Mouse (Mus musculus): ENCODE results near the gene Kntc1. TPM values are rescaled to one million over a fixed set of nuclear protein-coding genes. Genes with fewer than 3 reads are reported as not detected.

The Kntc1 gene
- polyA plus RNA-seq, 1 experiment from 2014 or later, result 19.9 TPM

DNA sequence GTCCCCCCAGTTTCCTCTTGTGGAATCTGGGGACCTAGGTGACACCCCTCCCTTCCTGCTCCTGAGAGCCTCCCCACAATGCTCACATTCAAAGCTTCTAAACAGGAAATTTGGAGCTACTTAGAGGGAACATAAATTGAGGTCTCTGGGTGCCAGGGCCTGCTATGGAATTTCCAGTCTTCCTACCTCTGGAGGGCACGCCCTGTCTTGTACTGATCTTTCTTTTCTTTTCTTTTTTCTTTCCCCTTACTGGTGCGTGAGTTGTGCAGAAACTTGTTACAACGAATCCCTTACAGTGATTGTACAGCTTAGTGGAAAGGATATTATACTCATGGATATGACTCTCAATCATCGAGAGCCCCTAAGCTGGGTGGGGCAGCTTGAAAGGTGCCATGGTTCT lies 120.1 kb downstream of the Kntc1 start:
- WGBS (ENCODE audit: insufficient replicate concordance), result 62% methylated on average over 4 of the region's 4 CpGs
- Histone ChIP-seq H3K9me3 (replicated peaks) (no peaks in the 10 kb centered on the region), H3K27me3 (peaks cover 4% of the 10 kb centered on the region; the same call in 1 of the 2 replicates), H3K4me1 (replicated peaks) (no peaks in the 10 kb centered on the region), H3K36me3 (replicated peaks) (no peaks in the 10 kb centered on the region), H3K27ac (replicated peaks) (no peak overlapping the region), H3K4me3 (replicated peaks) (no peak overlapping the region), H3K4me2 (no peak overlapping the region), H3K9ac (no peak overlapping the region)
- no peak for ATAC-seq (ENCODE audit: insufficient read depth)

Other genes with a start within 250 kb of the Kntc1 start
- not detected in 2 replicates for gene B3gnt4, start 239.3 kb upstream of the Kntc1 start, polyA plus RNA-seq (2015; fragmentation: Nextera tagmentation; extraction: Ambion mirVana)
- gene Diablo, start 225.5 kb upstream of the Kntc1 start, polyA plus RNA-seq (2015; fragmentation: Nextera tagmentation; extraction: Ambion mirVana), result 51.6 and 54.9 TPM in 2 replicates
- 0.09 TPM in 1 of 2 replicates, not detected in the other for gene Gm49027, start 224.2 kb upstream of the Kntc1 start, polyA plus RNA-seq (2015; fragmentation: Nextera tagmentation; extraction: Ambion mirVana)
- 18.1 and 18.7 TPM in 2 replicates for gene Vps33a, start 176.7 kb upstream of the Kntc1 start, polyA plus RNA-seq (2015; fragmentation: Nextera tagmentation; extraction: Ambion mirVana)
- 10.8 and 11.9 TPM in 2 replicates for gene Clip1, start 65.1 kb upstream of the Kntc1 start, polyA plus RNA-seq (2015; fragmentation: Nextera tagmentation; extraction: Ambion mirVana)
- 25.6 and 28.6 TPM in 2 replicates for gene Zcchc8, start 28.6 kb upstream of the Kntc1 start, polyA plus RNA-seq (2015; fragmentation: Nextera tagmentation; extraction: Ambion mirVana)
- gene Rsrc2, start 302 bp upstream of the Kntc1 start, polyA plus RNA-seq (2015; fragmentation: Nextera tagmentation; extraction: Ambion mirVana), result 30.1 and 34.2 TPM in 2 replicates
- gene Hcar2, start 115.8 kb downstream of the Kntc1 start, polyA plus RNA-seq (2015; fragmentation: Nextera tagmentation; extraction: Ambion mirVana), result 0.18 and 0.32 TPM in 2 replicates
- 0.10 and 0.13 TPM in 2 replicates for gene Hcar1, start 130.3 kb downstream of the Kntc1 start, polyA plus RNA-seq (2015; fragmentation: Nextera tagmentation; extraction: Ambion mirVana)
- 30.9 and 42.8 TPM in 2 replicates for gene Denr, start 157.5 kb downstream of the Kntc1 start, polyA plus RNA-seq (2015; fragmentation: Nextera tagmentation; extraction: Ambion mirVana)
- gene Gm43518, start 177.7 kb downstream of the Kntc1 start, polyA plus RNA-seq (2015; fragmentation: Nextera tagmentation; extraction: Ambion mirVana), result 0.76 and 1.2 TPM in 2 replicates
- gene Ccdc62, start 181.0 kb downstream of the Kntc1 start, polyA plus RNA-seq (2015; fragmentation: Nextera tagmentation; extraction: Ambion mirVana), result 2.5 and 3.2 TPM in 2 replicates
- gene Hip1r, start 223.9 kb downstream of the Kntc1 start, polyA plus RNA-seq (2015; fragmentation: Nextera tagmentation; extraction: Ambion mirVana), result 11.4 and 12.9 TPM in 2 replicates

All from liver, embryonic 15.5 days (tissue).